Mouse (Mus musculus): ENCODE data around the gene Copa.
A peak's percentile ranks its signal among the peaks of the same experiment; 100 is the strongest.

Copa gene

DNA sequence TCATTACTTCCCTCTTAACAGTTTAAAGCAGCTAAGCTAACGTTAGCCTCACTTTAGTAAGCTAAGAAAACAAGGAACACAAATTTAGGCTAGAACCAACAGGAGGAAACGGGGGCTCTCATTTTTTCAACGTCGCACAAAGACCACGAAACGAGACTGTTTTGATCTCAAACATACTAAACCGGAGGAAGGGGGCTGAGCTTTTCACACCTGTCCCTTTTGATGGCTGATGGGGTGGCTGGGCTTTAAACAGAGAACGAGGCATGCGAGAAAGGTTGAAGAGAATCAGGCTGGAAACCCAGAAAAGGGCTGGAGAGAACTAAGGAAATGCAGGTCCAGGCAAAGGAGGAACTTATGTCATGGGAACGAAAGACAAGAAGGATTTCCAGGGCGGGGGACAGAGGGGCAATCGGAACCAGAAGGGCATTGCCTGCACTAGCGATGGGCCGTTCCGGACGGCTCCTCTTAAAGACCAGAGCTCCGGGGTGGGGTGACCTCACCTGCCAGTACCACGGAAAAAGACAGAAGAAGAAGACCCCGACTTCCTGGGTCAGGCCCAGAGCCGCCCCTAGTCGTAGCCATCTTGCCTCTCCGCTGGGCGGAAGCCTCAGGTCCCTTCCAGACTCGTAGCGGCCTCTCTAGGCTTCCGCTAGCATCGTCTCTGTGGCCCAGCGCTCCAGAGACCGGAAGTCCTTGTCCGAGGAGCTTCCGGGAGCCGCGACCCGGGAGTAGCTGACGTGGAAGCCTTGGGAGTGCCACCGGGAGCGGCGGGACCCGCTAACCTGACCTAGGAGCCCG, at the start of gene Copa, which contains the start of gene Ncstn:
Gene Copa, plus strand, starts transcription at position 429 of the 798 bp plus-strand sequence.
Gene Ncstn, minus strand, starts transcription at position 695 of the 798 bp plus-strand sequence.
- peak; percentile 94 to 96 for DNase-seq

DNA sequence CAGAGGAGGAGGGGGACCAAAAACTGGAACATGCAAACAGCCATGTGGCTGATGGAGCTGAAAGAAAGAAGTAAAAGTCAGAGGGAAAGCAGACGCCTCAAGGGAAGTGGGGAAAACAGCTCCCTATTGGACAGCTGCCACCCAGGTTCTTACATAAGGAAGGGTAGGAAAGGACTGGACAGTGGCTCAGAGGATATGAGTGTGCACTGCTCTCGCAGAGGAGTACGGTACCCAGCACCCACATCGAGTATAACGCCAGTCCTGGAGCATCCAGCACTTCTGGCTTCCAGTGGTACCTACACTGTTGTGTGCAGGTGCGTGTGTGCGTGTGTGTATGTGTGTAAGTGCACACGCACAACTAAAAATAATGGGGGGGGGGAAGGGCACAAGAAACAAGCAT, 35.9 kb upstream of the Copa start:
- no peak for DNase-seq

DNA sequence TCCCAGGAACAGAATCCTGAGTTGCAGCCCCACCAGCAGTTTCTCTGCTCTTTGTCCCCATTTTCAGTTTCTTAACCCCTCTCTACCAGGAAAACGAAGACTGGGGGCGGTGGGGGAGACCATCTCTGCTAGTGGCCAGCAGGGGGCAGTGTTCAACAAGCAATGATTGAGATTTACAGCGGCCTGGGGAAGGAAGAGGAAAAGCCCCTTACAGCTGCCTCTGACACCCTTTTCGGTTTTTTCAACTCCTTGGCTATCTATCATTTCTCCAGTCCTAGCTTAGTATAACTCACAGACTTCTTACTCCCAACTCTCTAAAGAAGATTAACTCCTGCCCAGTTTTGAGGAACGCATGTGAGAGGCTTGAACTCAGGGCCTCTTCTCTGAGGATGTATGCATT, 35.4 kb upstream of the Copa start:
- peak; percentile 83 to 85 for DNase-seq

DNA sequence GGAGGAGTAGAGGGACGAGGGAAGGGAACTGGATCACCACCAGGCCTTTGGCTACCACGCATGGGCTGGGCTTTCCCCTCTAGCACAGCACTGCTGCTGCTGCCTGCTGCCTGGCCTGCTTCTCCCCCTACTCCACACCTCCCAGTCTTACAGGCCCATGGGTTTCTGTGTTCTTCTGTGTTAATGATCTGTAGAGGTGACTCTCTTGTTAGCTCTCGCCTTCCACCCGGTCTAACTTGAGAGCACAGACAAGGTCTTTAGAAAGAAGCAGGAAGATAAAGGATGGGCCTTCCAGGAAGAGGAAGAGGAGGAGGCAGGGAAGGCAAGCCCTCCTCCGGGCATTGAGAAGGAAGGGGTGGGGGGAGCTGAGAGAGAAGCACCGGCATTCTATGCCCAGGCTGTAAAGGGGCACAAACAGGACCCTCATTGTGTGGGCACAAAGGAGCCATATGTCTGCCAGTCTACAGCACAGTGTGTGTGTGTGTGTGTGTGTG, 34.0 kb upstream of the Copa start:
- DNase-seq: peak in 1 of 2 experiments; percentile 57

DNA sequence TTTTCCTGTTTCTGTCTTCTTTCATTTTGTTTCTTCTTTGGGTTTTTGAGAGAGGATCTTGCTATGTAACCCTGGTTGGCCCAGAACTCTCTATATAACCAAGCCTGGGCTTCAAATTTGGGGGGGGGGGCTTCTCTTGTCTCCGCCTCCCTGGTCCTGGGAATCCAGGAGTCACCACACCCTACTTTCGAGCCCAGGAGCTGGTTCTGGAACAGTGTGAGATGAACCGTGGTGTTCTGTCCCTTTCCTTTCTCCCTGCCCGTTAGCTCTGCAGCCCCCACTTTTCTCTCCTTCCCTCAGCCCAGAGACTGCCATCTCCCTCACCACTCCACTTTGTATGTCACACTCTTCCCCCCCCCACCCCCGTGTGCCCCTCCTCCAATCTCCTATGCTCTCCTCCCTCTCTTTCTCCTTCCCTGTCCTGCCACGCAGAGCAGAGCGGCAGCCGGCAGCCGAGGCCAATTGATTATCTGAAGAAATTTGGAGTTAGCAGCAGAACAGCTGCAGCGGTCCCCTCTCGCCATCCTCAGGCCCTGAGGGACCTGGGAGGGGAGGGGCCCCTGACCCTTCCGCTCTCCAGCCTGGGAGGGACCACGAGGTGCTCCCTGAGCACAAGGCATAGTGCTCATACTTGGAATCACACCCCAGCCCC, 33.1 kb upstream of the Copa start:
- DNase-seq: no peak

DNA sequence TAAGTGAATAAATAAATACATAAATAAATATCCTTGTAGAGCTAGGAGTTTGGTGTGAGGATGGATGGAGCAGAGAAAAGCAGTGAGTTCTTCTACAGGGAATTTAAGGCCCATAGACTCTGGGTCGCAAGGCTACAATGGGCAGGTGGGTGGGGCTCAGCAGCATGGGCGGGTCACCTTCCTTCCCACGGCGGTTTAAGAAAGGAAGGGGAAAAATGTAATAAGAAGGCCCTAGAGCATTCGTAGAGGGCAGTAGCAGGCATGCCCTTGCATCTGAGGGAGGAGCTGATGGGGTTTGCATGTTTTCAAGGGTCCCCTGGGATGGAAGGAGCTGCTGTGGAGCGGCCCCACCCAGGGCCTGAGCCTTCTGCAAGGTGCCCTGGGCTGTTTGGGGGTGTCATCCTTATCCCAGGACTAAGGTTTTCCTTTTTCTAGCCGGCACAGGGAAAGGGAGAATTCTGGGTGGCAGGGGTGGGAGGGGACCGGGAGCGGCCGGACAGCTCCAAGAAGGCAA, 29.5 kb upstream of the Copa start:
- DNase-seq: no peak

DNA sequence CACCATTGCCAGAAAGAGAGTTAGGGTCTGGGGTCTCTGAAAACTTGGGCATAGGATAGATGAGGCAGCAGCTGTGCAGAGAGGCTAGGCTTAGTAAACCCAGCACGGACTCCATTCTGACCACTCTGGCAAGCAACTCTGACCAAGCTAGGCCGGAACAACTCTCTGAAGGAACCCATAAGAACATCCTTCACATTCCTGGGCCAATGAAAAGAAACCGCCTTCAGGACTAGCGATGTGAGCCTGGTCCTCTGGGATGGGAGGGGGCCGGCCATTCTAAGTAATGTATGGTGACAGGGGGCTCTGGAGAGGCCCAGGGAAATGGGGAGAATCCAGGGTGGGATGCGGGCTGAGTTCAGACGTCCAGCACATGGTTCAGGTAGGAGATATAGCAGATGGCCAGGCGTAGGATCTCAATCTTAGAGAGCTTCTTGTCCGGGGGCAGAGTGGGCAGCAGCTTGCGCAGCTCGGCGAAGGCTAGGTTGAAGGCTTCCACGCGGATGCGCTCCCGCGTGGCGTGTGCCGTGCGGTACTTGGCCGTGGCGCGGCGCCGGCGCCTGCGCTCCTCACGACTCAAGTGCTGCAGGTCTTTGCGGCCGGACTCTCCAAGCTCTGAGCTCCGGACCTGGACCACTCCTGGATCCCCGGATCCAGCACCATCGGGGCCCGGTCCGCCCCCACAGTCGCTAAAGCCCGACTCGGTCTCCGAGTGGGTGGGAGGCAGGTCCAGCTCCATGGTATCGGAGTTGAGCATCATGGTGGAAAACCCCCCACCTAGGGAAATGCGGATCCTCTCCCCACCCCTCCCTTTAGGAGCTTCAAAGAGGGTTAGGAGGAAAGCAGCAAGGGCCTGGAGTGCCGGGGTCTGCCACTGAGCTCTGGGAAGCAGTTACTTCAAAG, 28.5 kb upstream of the Copa start:
- peak in 1 of 2 experiments; percentile 35 for DNase-seq

DNA sequence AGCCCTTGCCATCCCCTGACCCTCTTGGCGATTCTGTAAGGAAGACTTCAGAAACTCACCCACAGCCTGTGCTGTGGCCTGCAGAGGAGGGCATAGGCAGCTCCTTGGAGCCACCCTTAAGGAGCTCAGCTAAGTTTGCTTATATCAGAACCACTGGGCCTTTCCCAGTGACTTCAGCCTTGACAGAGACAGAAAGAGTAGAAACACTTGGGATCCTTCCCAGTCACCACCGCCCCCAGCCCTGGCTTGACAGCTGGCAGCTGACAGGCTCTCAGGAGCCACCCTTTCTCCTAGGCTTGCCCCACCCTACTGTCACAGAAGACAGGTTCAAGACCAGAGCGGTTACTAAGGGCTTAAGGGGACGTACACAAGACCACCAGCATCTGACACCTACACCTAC, 26.1 kb upstream of the Copa start:
- DNase-seq: no peak

DNA sequence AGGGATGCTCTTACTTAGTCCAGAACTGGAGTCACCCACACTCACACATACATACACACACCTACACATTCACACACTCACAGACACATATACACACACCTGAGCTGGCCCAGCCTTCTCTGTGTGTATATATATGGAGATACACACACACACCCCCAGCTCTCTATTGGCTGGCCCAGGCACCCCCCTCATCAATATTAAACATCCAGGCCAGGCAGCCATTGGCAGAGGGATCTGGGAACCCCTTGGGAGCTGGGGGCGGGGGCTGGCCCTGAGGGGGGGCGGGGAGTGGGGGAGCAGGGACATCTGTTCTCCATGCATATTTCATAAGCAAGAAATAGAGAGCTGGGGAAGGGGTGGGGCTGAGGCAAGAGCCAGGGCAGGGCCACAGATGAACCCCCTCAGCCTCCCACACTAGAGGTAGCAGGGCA, 24.8 kb upstream of the Copa start, which contains the start of gene Nhlh1:
Gene Nhlh1, minus strand, starts transcription at position 83 of the 431 bp plus-strand sequence.
- no peak for DNase-seq

DNA sequence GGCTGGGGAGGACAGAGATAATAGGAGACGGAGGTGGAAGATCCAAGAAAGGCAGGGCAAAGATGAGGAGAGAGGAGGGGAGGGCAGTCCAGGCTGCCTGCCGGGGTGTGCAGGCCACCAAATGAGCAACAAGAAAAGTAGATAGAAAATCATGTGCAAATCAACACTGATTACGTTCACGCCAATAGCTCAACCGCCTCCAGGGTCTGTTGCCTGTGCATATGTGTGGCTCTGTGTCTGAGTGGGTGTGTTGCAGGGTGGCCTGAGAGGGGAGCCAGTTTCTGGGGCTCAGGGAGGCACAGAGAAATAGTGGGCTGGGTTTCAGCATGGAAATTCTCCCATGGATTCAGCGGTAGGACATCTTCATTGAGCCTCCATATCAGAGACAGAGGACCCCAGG, 24.0 kb upstream of the Copa start:
- no peak for DNase-seq

DNA sequence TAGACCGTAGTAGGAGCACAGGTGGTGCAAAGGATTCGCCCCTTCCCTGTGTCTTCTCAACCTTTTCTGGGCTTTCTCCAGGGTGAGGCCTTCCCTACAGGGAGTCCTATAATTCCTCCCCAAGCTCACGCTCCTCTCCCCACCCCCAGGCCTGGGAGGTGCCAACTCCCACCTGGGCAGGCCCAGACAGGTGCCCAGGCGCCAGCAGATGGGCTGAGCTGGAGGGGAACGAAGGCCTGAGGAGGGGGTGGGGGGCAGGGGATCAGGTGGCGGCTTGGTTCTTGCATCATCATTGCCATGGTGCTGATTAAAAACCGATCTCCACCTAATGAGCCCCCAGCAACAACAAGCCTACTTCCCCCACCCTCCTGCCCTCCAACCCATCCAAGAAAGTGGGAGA, 23.5 kb upstream of the Copa start:
- DNase-seq: no peak

DNA sequence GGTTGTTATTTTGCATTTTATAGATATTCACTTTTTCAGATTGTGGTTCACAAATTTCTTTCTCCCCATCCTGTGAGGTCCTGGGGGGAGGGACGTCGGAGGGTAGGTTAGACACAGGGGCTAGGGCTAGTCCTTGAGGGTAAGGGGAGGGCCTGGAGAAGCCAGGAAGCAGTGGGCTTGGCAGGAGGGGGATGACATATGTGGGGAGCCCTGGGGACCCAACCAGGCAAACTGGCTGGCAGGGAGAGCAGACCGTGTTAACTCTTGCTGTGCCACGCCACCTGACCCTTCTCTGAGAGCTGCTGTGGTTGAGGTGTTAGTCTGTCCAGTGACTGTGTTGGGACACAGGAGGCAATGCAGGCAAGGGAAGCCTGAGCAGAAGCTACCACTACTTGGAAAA, 21.7 kb upstream of the Copa start:
- no peak for DNase-seq

DNA sequence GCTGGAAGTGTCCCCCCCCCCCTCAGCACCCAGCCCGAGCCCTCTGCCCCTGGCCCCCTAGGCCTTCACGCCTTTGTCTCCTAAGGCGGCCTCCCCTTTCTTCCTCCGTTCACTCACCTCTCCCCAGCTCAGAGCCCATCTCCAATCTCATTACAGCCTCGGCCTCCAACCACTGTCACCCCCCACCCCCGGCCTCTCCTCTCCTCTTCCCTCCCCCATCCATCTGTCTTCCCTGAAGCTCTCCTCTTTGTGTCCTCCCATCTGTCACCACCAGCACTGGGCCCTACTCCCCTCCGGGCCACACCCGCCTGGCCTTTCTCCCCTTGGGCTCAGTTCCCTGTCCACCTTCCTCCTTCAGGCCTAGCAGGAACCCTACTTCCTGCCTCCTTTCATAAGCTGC, 21.1 kb upstream of the Copa start:
- no peak for DNase-seq

DNA sequence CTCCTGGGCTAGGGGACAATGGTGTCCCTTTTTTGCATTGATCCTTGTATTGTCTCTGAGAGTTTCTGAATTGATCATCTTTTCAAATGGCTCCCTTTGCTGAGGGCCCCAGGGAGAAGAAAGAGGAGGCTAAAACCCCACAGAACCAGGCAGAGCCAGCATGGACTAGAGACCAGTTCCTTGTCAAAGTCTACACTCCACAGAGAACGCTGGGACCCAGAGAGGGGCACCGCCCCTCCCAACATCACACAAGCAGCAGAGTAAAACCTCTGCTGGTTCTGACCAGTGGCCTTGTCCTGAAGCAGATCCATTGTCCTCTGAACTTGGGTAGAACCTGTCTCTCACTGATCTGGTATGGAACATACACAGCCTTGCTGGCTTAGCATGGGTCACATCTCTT, 20.2 kb upstream of the Copa start:
- DNase-seq: no peak

DNA sequence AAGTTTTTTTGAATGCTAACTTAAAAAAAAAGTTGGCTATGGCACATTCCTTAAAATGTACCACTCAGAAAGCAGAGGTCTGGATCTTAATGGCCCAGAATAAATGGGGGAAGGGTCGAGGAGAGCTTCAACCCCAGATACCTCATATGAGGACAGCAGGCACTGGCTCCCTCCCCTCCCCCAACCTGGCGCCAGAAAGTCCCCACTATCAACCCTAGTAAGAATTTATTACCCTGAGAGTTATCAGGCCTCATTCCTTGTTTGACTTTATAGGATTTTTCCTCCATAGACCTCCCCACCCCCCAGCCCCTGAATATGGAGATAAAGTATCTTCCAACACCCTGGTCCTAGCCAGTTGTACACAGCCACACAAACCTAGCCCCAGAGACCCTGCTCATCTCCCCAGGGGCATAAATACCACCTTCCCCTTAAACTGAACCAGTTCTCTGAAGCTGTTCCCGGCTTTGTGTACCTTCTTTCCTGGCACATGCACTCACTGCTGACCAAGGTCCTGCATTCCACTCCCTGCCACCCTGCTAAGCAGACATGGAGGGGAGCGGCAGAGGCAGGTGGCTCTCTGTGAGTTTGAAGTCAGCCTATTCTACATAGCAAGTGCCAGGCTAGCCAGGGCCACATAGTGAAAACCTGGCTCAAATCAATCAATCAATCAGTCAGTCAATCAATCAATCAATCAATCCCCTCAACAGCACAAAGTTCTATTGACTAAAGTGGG, 18.9 kb upstream of the Copa start:
- DNase-seq: no peak

DNA sequence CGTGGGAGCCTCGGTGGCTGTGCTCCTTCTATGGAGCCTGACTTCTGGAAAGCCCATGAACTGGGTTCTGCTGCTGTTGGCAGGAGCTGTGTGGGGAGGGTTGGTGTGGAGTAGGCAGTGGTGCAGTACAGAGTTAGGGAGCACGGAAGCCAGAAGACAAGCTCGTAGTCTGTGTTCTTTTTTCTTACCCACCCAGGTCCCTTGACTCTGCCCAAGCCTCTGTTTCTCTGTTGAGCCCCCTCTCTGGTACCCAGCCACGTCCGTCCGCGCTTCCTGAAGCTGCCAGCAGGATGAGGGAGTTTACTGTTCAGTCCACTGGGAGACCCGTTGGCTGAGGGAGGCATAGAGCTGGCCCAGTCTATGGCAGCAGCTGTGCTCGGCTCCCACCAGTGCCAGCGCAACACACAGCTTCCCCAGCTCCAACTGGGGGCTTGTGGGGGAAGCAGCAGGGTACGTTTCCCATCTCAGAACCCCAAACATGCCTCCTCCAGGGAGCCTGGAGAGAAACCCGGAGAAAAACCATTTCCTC, 17.7 kb upstream of the Copa start:
- DNase-seq: no peak

DNA sequence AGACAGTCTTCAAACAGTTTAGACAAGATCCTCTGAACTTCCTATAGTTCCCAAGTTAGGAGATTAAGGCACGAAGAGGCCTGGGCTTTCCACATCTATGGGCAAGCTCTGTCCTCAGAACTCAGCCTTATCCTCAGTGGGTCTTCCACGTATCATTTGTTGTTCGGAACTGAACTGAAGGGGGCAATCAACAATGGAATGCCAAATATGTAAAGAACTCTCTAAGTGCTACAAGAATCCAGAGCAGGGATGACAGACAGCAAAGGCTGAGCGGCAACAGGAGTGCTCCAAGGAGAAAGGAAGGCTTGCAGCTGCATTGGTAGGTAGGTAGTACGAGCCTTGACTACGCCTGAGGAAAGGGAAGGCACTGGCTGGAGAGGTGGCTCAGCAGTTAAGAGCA, 12.1 kb upstream of the Copa start:
- DNase-seq: no peak

DNA sequence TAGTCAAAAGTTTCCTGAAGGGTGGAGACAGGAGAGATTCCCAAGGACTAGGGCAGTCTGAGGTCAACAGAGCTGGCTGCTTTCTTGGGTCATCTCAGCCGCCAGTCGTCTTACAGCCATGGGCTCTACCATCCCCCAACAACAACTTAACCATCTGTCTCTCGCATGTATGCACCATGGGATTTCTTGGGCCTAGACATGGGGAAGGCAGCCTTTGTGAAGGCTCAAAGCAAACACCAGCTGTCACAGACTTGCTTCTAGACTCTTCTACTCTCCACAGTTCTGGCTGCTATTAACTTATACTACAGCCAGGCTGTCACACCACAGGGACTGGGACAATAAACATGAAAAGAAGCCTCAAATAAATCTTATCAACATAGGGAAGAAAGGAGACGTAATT, 10.8 kb upstream of the Copa start:
- no peak for DNase-seq

DNA sequence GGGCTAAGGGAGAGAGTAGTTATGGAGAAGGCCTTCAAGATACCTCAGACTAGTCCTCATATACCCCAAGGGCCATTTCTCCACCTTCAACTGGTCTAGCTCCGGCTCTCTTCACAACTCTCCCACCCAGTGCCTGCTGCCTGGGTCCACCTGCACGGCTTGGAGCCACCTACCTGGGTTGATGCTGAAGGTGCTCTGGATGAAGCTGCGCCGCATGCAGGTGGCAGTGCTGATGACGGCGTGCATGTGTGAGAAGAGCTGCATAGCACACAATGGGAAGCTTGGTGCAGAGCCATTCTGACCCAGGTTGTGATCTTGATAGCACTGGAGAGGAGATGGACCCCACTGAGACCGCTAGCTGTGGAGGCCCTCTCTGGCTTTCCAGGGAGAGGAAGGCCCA, 9.7 kb upstream of the Copa start:
- DNase-seq: no peak

DNA sequence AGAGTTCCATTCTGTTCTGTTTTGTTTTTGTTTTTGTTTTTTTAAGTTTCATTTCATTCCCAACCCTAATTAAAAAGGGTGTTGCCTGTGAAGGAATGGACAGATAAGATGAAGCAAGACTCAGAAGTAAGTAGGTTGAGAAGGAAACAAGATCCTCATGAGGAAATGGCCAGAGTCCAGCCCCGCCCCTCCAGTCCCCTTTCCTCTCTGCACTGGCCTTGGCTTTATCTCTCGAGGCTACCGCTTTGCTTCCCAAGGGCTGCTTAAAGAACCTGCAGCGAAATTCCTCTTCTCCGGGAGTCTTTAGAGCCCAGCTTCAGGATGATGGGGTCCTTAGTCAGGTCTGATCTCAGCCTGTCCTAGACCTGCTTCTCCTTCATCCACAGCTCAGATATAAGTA, 4.3 kb upstream of the Copa start:
- DNase-seq: no peak

DNA sequence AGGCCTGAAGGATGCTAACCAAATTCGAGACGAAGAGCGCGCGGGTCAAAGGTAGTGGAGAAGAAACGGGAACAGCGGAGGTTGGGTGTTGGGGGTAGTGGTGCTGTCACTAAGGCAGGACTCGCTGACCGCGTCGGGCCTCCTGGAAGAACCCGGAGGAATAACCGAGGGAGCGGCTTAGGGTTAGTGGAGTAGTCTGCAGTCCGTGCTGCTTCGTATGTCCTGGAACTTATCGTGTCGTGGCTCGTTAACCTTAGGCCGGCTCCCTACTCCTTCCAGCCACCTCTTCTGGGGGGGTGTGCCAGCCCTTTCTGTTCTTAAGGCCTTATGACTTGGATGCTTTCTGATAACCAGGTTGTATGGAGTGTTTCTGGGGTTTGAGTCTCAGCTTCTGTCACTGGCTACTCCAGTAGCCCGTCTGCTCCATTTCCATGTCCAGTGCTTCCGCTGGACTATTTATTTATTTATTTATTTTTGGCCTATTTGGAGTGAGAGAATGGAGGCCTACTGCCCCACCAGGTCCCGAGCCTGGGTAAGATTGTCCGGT, 643 bp downstream of the Copa start:
- no peak for DNase-seq

DNA sequence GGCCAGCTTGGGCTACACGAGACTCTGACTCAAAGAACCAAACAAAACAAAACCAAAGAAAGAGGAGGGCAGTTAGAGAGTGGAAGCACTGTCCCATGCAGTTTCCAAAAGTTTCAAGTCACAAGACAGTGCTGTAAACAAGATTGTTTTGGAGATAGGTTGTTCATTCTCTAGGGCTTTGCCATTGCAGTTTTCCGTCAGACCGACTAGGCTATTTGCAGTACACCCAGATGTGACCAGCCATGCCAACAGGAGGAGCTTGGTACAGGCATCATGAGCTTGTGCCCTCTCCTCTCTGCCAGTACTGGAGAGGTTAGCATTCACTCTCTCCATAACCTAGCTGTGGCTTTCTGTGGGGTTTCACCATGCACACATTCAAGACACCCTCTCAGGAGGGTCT, 11.2 kb downstream of the Copa start:
- peak; percentile 37 to 55 for DNase-seq

Measured in kidney, postnatal 4 days (tissue).